Mouse (Mus musculus) embryonic facial prominence, embryonic 14.5 days (tissue): ENCODE measurements around the gene Pik3c2g. TPM values are rescaled to one million over a fixed set of nuclear protein-coding genes. Genes with fewer than 3 reads are reported as not detected.
A peak's percentile ranks its signal among the peaks of the same experiment; 100 is the strongest.

Experiments
- ATAC-seq: fragments of 200-750 bp; cut with Nextera tagmentation; 2 replicates; pipeline ENCODE4 v1.8.0; 2017; ENCODE audit warnings: low read depth, moderate number of reproducible peaks, moderate TSS enrichment
- DNase-seq: peaks from one replicate; pipeline ENCODE4 v3.0.0-alpha.2; 2015; ENCODE audit warnings: low spot score
- H3K27ac ChIP-seq: fragments of 300-500 bp; sonication (generic); replicated peaks from 2 replicates; pipeline ENCODE4 v1.5.1; 2014; ENCODE audit warnings: low read depth, mild to moderate bottlenecking, low read length, moderate library complexity
- H3K27me3 ChIP-seq: fragments of 300-500 bp; sonication (generic); replicated peaks from 2 replicates; pipeline ENCODE4 v1.6.1; 2014; ENCODE audit warnings: low read length; ENCODE audit not compliant: control insufficient read depth, insufficient read depth
- H3K36me3 ChIP-seq: fragments of 300-500 bp; sonication (generic); 2 replicates; pipeline ENCODE4 v1.6.1; 2014; ENCODE audit warnings: low read length, mixed read lengths; ENCODE audit not compliant: control insufficient read depth, insufficient read depth
- H3K4me1 ChIP-seq: fragments of 300-500 bp; sonication (generic); 2 replicates; pipeline ENCODE4 v1.6.1; 2014; ENCODE audit warnings: antibody characterized with exemption, low read length; ENCODE audit not compliant: control insufficient read depth, insufficient read depth
- H3K4me2 ChIP-seq: fragments of 300-500 bp; sonication (generic); 2 replicates; pipeline ENCODE4 v1.6.1; 2014; ENCODE audit warnings: low read depth, mild to moderate bottlenecking, low read length, moderate library complexity, mixed read lengths
- H3K4me3 ChIP-seq: fragments of 300-500 bp; sonication (generic); 2 replicates; pipeline ENCODE4 v1.5.1; 2014; ENCODE audit warnings: low read depth, mild to moderate bottlenecking, low read length
- H3K9ac ChIP-seq: fragments of 300-500 bp; sonication (generic); 2 replicates; pipeline ENCODE4 v1.6.1; 2014; ENCODE audit warnings: low read depth, mild to moderate bottlenecking, low read length, moderate library complexity, mixed read lengths
- H3K9me3 ChIP-seq: fragments of 300-500 bp; sonication (generic); 2 replicates; pipeline ENCODE4 v1.6.1; 2016; ENCODE audit warnings: low read length; ENCODE audit not compliant: control insufficient read depth
- WGBS: fragments of 180-500 bp; shearing (Covaris S2); extraction: QIAGEN DNeasy Blood & Tissue Kit; methylation state at CpG from one replicate; pipeline ENCODE4 v1.1.7; 2014; 5-methylcytosine and 5-hydroxymethylcytosine counted together
- polyA plus RNA-seq: library from polyadenylated mRNA; unstranded; fragments of >200 nt; fragmentation: Nextera tagmentation; extraction: Ambion mirVana; gene quantifications from 2 replicates; pipeline ENCODE4 v1.2.1, GENCODE M21; 2014

Pik3c2g gene
- polyA plus RNA-seq, 1 experiment from 2014 or later, result 0.89 TPM

GRCm38 (mm10) chr6:139588409-139588808 lies 1.4 kb downstream of the Pik3c2g start:
- H3K4me1 ChIP-seq, result no peaks in the 10 kb centered on the region
- ATAC-seq, result no peak
- H3K4me2 ChIP-seq, result peak overlapping the region; percentile 37
- H3K27me3 ChIP-seq, result no peaks in the 10 kb centered on the region; the same call in 1 of the 2 replicates
- DNase-seq, result peak; percentile 29
- no peak overlapping the region for H3K4me3 ChIP-seq
- H3K36me3 ChIP-seq, result no peaks in the 10 kb centered on the region
- H3K9me3 ChIP-seq, result no peaks in the 10 kb centered on the region
- 39% methylated on average over 15 of the region's 15 CpGs for WGBS
- no peak overlapping the region for H3K27ac ChIP-seq
- no peak overlapping the region for H3K9ac ChIP-seq

- Histone ChIP-seq H3K27me3 (no peaks in the 10 kb centered on the region; the same call in 1 of the 2 replicates), H3K4me1 (no peaks in the 10 kb centered on the region), H3K9ac (no peak overlapping the region), H3K36me3 (no peaks in the 10 kb centered on the region), H3K9me3 (no peaks in the 10 kb centered on the region), H3K27ac (no peak overlapping the region), H3K4me3 (peak overlapping the region; percentile 1; the same call in 1 of the 2 replicates), H3K4me2 (peak overlapping the region; percentile 38)
- 6% methylated on average over 12 of the region's 12 CpGs for WGBS
- ATAC-seq (no peak), DNase-seq (peak; percentile 92)
Measured at GRCm38 (mm10) chr6:139589291-139589690, 2.3 kb downstream of the Pik3c2g start.

GRCm38 (mm10) chr6:139589854-139590253 lies 2.8 kb downstream of the Pik3c2g start:
- DNase-seq (no peak), ATAC-seq (no peak)
- Histone ChIP-seq H3K4me1 (no peaks in the 10 kb centered on the region), H3K27me3 (no peaks in the 10 kb centered on the region; the same call in 1 of the 2 replicates), H3K27ac (no peak overlapping the region), H3K36me3 (no peaks in the 10 kb centered on the region), H3K4me3 (peak overlapping the region; percentile 1; the same call in 1 of the 2 replicates), H3K9ac (no peak overlapping the region), H3K9me3 (no peaks in the 10 kb centered on the region), H3K4me2 (peak overlapping the region; percentile 38)
- WGBS, result 57% methylated on average over 9 of the region's 9 CpGs

- Histone ChIP-seq H3K4me1 (no peaks in the 10 kb centered on the region), H3K27me3 (no peaks in the 10 kb centered on the region; the same call in 1 of the 2 replicates), H3K4me2 (no peak overlapping the region), H3K4me3 (no peak overlapping the region), H3K9ac (no peak overlapping the region), H3K36me3 (no peaks in the 10 kb centered on the region), H3K9me3 (no peaks in the 10 kb centered on the region), H3K27ac (no peak overlapping the region)
- 51% methylated on average over 3 of the region's 3 CpGs for WGBS
- no peak for DNase-seq
- no peak for ATAC-seq
Measured at GRCm38 (mm10) chr6:139592081-139592480, 5.1 kb downstream of the Pik3c2g start.

GRCm38 (mm10) chr6:139596433-139596832 lies 9.4 kb downstream of the Pik3c2g start:
- Histone ChIP-seq H3K4me2 (no peak overlapping the region), H3K4me1 (no peaks in the 10 kb centered on the region), H3K9ac (no peak overlapping the region), H3K9me3 (no peaks in the 10 kb centered on the region), H3K4me3 (no peak overlapping the region), H3K27me3 (no peaks in the 10 kb centered on the region), H3K36me3 (no peaks in the 10 kb centered on the region), H3K27ac (no peak overlapping the region)
- no peak for DNase-seq
- ATAC-seq, result no peak
- WGBS, result 49% methylated on average over 2 of the region's 2 CpGs

GRCm38 (mm10) chr6:139599216-139599615 lies 12.2 kb downstream of the Pik3c2g start:
- H3K27me3 ChIP-seq, result no peaks in the 10 kb centered on the region
- no peak for ATAC-seq
- no peaks in the 10 kb centered on the region for H3K9me3 ChIP-seq
- no peak overlapping the region for H3K4me2 ChIP-seq
- H3K27ac ChIP-seq, result no peak overlapping the region
- H3K36me3 ChIP-seq, result no peaks in the 10 kb centered on the region
- no peaks in the 10 kb centered on the region for H3K4me1 ChIP-seq
- H3K9ac ChIP-seq, result no peak overlapping the region
- no peak overlapping the region for H3K4me3 ChIP-seq
- 80% methylated on average over 1 of the region's 1 CpGs for WGBS
- DNase-seq, result peak; percentile 58

GRCm38 (mm10) chr6:139618774-139619173 lies 31.8 kb downstream of the Pik3c2g start:
- H3K36me3 ChIP-seq, result no peaks in the 10 kb centered on the region
- H3K9me3 ChIP-seq, result no peaks in the 10 kb centered on the region
- ATAC-seq (no peak), DNase-seq (no peak)
- WGBS, result 81% methylated on average over 4 of the region's 4 CpGs
- no peaks in the 10 kb centered on the region for H3K27me3 ChIP-seq
- H3K27ac ChIP-seq, result no peak overlapping the region
- no peak overlapping the region for H3K4me2 ChIP-seq
- no peaks in the 10 kb centered on the region for H3K4me1 ChIP-seq
- H3K4me3 ChIP-seq, result no peak overlapping the region
- no peak overlapping the region for H3K9ac ChIP-seq

- no peaks in the 10 kb centered on the region for H3K9me3 ChIP-seq
- no peak overlapping the region for H3K4me3 ChIP-seq
- H3K4me1 ChIP-seq, result no peaks in the 10 kb centered on the region
- DNase-seq (no peak), ATAC-seq (no peak)
- no peaks in the 10 kb centered on the region for H3K36me3 ChIP-seq
- no peak overlapping the region for H3K4me2 ChIP-seq
- H3K27me3 ChIP-seq, result no peaks in the 10 kb centered on the region
- H3K9ac ChIP-seq, result no peak overlapping the region
- no peak overlapping the region for H3K27ac ChIP-seq
Measured at GRCm38 (mm10) chr6:139624756-139625155, 37.7 kb downstream of the Pik3c2g start.

GRCm38 (mm10) chr6:139634561-139634960 lies 47.5 kb downstream of the Pik3c2g start:
- Histone ChIP-seq H3K4me3 (no peak overlapping the region), H3K36me3 (no peaks in the 10 kb centered on the region), H3K4me1 (no peaks in the 10 kb centered on the region), H3K4me2 (no peak overlapping the region), H3K27ac (no peak overlapping the region), H3K9me3 (0 out of 2 replicates have a peak, but pooled peaks cover 5% of the 10 kb centered on the region), H3K27me3 (no peaks in the 10 kb centered on the region), H3K9ac (no peak overlapping the region)
- DNase-seq (no peak), ATAC-seq (no peak)
- WGBS, result 82% methylated on average over 3 of the region's 3 CpGs
